Mouse (Mus musculus): ENCODE measurements at regions not wholly inside any gene's neighbourhood (a gene's known extent, or its start where the extent isn't known, plus 50 kb on each side); places are given as distances from the start of the nearest gene placed in this dataset.

DNA sequence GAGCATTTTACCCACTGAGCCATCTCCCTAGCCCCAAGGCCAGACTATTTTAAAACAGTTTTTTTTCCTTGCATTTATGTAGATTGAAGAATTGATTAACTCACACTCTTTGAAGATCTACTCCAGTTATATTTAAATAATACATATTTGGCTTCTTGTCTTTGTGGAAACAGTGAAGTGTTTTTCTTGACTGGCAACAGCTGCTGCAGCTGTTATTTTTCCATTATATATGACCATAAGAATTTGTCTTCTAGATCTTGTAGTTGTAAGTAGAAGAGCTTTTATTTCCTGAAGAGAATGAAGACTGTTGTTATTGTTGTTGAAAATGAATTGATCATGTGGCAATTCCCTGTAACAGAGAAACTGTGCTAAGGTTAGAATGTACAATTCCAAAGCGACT, 109.4 kb upstream of the Prickle1 start:
- no peak for DNase-seq (ENCODE audit: low spot score in 2 of 2)

DNA sequence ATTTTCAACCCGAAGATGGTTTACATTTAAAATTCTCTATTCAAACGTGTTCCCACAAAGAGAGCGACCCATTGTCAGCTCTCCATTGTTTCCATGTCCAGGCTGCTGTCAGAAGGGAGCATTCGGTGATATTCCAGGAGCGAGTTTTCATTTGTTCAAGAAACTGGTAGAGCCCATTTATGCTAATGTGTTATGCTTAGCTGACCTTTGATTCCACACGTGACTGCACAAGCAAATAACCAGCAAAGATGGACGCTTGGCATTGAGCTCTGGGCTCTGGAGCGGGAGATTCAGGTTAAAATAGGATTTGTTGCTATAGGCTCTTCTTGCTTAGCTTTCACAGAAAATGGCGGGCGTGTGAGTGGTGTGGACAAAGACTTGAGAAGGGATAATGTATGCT, 105.3 kb upstream of the Prickle1 start:
- no peak for DNase-seq (ENCODE audit: low spot score in 2 of 2)

DNA sequence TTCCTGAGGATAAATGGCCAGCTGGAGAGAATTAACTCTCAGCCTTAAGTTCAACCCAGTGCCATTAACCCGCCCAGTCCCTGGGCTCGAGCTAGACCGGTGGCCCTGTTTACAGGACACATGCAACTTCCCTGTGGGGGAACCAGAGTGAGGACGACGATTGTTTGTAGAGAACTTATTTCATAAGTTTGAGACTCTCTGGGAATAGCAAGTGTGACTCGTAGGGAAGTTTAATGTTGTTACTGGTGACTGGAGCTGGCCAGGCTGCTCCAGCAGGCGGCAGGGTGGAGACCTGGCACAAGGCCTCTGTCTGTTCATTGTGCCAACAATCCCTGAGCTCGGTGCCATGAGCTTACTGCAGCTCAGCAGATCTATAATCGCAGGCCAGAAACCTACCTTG, 104.3 kb upstream of the Prickle1 start:
- DNase-seq (ENCODE audit: low spot score in 2 of 2), result no peak

DNA sequence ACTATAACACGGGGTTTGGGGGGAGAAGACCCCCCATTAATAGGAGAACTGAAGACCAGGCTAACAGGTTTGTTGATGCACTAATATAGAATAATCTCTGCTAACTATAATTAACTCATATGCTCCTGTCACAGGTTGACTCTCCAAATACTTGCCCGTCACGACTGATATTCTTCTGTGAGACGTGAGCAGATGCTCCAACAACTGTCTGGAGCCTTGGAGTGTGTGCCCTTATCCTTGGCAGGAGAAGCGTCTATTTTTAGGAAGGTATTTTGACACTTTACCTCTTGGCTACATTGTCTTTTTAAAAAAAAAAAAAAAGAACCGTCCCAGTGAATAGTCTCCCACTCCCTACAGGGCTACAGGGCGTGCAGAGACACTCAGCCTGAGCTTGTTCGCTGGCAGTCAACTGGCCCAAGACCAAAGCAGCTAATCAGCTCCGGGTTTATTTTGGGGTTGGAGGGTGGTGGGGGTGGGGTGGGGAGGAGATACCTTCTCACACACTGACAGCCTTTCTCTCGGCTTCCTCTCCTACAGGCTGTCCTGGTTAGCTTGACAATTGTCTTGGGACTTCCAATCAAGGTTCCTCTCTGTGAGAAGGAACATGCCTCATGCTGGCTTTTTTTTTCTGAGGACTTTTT, 102.6 kb upstream of the Prickle1 start:
- no peak for DNase-seq (ENCODE audit: low spot score in 2 of 2)

DNA sequence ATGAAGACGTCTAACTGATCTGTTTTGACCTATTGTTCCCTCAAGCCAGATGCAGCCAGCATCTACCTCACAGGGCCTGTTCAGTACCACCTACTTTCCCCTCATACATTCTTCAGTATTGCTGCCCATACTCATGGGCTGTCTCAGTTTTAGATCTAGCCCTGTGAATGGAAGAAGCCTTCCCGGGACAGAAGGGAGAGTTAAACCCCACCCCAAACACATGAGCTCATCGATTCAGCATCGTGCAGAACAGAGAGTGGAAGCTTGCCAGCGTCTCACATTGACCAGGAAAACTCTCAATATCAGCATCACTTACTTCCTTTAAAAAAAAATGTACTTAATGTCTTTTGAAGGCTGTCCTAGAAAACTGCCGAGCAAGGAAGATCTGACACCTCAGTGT, 95.0 kb upstream of the Prickle1 start:
- DNase-seq (ENCODE audit: low spot score in 2 of 2), result no peak

DNA sequence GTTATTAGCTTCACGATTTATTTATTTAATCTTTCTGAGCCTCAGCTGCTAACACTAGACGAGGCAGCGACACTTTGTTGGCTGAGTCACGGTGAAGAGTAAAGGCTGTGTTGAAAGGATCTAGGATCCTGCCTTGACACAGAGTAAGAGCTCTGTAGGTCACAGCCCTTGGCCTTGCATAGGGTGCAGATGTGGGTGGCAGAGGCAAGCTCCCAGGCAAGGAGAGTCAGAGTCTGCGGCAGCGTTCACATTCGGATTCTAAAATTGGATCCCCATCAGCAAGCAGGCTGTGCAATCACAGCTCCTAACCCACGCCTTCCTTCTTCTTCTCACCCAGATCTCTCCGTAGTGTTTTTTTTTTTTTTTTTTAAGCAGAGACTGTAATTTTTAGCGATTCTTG, 94.3 kb upstream of the Prickle1 start:
- DNase-seq (ENCODE audit: low spot score in 2 of 2), result no peak

DNA sequence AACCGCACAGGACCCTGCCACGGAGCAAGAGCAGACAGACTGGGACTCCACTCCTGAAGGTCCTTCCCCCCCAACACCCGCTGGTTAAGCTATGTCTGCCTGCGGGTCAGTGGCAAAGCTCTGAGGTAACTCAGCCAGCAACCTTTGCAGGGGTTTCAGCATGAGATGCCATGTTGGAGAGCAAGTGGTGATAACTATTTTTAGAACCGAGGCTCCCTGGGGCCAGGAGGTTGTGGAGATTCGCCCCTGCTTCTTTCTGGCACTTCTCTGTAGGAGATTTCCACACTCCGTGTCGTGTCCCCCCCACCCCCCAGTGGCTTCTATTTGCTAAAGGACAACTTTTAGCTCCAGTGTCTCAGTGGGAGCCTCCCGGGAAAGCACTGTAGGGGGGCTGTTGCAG, 90.7 kb upstream of the Prickle1 start:
- DNase-seq (ENCODE audit: low spot score in 2 of 2), result no peak

DNA sequence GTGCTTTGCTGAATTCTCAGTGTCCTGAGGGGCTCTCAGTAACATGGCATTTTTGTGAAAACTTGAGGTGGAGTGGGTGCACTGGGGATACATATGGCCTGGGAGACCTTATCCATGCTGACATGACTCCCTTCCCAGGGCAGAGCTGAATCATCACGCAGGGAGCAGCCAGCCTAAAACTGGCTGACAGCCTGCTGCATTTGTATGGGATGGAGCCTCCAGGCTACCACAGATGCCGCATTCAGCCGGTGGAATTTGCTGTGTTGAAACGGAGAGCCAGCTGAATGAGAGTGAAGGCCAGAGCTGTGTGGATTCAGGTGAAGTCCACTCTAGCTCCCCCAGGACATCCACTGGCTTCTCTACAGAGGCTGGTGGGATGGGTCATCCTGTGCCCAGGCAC, 85.9 kb upstream of the Prickle1 start:
- DNase-seq (ENCODE audit: low spot score in 2 of 2), result no peak

DNA sequence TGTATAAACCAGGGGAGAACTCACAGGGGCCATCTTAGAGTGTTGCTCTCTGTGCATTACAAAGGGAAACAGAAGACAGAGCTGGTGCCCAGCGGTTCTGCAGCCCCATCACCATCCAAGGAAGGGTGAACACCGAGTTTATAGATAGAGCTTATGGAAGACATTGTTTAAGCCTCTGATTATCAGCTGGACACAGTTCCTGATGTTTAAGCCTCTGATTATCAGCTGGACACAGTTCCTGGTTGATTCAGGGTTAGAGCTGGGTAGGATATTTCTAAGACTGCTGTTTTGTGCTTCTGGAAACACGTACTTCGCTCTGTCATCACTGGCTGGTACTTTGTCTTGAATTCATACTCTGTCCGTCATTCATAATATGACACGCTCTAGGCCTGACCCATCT, 79.9 kb upstream of the Prickle1 start:
- DNase-seq (ENCODE audit: low spot score in 2 of 2), result no peak

DNA sequence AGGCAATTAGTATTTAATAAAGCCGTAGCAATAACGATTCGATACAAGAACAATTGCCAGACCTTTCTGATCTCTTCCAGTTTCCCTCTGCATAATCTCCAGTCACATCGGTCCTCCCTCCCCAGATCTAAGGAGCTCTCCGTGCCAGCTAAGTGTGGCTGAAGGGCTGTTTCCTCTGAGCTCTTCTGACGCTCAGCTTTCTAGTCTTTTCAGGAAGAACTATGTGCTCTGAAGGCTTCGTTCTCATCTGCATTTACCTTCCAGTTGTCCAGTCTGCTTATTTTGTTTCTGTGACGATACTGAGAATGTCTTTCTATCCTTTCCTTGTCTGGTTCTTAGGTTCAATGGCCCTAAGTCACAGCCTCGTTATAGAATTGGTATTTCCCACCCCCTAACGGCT, 78.3 kb upstream of the Prickle1 start:
- no peak for DNase-seq (ENCODE audit: low spot score in 2 of 2)

DNA sequence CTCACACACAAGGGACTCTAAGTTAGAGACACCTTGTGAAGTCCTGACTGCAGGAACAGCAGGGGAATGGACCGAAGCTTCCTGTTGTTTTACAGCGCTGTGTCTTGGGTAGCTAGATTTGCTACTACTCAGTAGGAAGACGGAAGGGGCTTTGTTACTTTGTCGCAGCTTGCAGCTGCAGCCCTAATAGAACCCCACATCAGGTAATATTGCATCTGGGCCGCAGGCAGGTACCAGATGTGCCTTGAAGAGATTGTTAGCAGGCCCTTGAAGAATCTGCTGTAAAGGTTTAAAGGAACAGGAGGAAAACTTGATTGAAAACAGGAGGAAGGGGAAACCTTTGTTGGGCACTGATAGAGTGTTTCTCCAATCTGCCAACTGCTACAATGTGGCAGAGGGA, 68.2 kb upstream of the Prickle1 start:
- DNase-seq (ENCODE audit: low spot score in 2 of 2), result no peak

DNA sequence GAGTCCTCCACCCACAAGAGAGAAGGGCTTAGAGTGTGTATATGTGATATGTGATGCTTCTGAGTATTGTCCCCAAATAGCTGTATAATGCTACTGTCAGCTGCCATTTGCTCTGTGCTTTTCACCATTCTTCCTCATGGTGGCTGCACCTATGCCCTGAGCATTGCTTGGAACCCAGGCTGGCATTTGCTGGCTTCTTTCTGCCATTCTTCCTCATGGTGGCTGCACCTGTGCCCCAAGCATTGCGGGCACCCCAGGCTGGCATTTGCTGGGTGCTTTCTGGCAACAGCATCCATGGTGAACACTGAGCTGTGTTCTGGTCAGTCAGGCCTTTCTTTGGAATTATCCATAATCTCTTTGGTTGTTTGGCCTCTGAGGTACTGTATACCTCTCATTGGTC, 66.9 kb upstream of the Prickle1 start:
- DNase-seq (ENCODE audit: low spot score in 2 of 2), result no peak

DNA sequence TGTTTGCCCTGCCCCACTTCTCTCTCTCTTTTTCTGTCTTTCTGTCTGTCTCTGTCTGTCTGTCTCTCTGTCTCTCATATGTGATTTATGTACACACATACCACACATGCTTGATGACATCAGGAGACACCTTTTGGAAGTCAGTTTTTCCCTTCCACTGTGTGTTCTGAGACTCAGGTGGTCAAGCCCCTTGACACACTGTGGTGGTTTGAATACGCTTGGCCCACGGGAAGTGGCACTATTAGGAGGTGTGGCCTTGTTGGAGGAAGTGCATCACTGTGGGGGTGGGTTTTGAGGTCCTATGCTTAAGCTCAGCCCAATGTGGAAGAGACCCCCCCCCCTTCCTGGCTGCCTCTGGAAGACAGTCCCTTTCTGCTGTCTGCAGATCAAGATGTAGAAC, 66.1 kb upstream of the Prickle1 start:
- DNase-seq (ENCODE audit: low spot score in 2 of 2), result no peak

DNA sequence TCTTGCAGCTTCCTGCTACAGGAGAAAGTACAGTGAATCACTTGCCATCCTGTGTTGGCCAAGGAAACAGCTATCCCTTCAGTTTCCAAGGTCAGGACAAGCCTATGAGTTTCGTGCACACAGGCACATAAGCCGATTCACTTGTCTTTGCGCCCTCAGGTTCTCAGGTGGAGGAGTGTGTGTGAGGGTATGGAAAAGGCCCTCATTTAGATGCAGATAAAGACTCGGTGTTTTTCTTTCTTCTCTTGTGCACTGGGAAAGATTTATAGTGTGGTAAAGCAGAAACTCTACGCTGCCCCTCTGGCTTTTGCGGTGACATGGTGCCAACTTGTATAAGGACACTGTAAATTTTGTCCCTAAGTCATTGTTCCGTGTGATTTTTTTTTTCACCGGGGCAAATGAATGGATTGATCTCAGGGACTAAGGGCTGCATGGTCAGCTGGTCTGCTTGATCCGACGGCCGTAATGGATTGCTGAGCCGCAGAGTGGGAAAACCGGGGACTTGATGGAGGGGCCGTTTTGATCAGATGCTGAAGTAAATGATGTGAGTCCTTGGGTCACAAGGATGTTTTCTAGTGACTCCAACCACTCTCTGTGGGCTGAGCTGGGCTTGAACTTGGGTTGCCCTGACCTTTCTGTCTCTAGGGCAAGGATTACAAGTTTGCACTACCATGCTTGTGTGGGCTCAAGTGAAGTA, 65.4 kb upstream of the Prickle1 start:
- DNase-seq (ENCODE audit: low spot score in 2 of 2), result no peak

DNA sequence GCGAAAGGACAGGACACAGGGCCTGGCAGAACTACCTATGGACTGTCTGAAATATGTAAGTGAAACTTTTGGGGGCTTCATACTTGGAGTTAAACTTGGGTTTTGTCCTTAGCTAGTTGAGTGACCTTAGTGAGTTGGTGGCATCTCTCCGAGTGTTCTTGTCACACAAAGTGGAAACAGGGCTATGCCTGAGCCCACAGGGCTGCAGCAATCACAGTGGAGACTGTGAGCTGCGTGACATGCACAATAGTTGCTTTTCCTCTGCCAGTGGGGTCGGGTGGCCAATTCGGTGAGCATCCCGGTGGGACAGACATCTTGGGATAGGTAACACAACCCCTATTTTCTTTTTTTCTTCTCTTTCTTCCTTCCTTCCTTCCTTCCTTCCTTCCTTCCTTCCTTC, 61.5 kb upstream of the Prickle1 start:
- DNase-seq (ENCODE audit: low spot score in 2 of 2), result no peak

DNA sequence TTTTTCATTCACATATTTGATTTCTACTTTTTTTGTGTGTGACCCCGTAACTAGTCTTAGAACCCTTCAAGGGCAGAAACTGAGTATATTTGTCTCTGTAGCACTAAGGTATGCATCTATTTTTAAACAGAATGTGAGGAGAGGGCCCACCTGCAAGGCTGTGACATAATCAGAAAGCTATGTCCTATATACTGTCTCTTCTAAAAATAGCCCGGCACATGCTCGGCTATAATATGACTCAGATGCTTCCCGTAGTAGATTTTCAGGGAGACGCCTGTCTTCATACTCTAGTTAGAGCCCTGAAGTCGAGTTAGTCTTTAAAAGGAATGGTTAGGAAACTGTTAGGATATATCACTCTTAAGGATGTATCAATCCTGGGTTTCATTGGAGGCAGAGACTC, 61.0 kb upstream of the Prickle1 start:
- DNase-seq (ENCODE audit: low spot score in 2 of 2), result no peak

DNA sequence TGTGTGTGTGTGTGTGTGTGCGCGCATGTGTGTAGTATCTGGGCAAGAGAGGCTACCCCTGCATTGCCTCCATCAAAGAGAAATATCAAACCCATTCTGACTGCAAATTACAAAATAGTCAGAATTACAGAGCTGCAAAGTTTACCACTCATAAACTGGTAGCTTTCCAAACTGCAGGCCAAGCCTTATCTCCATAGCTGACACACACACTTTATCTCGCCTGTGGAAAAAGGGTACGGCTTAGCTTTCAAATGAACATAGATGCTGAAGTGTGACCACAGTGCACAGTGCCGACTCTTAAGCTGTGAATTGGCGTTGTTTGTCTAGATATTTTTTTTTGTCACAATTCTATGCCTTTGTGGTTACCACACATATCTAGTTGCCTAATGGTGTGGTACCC, 60.1 kb upstream of the Prickle1 start:
- no peak for DNase-seq (ENCODE audit: low spot score in 2 of 2)

DNA sequence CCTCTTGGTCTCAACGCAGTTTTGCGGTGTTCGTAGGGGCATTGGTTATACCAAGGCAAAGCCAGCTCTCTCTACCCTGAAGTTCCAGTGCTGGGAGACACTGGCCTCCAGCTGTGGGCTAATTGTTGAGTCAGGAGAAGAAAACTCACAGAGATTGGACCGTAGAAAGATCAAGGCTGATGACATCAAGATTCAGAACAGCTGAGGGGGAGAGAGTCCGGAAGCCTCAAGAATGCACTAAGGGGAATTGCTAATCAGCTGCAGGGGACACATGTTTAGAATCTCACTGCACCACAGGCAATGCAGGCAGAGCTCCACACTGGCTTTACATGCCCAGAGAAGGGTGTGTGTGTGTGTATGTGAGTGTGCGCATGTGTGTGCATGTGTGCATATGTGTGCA, 59.6 kb upstream of the Prickle1 start:
- no peak for DNase-seq (ENCODE audit: low spot score in 2 of 2)

DNA sequence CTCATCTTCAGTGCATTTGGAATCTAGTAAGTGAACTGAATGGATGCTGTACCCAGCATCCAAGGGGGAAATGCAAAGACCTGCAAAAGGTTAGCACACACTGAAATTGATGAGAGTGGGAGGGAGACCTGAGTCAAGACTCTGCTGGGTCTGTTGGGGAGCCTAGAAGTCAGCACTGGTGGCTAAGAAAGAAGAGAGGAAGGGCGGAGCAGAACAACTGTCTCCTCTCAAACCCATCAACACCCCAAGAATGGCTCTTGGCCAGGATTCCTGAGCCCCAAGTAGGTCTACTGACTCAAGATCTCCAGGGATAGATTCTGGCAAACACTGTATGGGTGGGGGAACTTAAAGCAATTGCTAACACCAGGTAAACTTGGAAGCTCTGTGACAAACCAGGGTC, 57.7 kb upstream of the Prickle1 start:
- DNase-seq (ENCODE audit: low spot score in 2 of 2), result no peak

DNA sequence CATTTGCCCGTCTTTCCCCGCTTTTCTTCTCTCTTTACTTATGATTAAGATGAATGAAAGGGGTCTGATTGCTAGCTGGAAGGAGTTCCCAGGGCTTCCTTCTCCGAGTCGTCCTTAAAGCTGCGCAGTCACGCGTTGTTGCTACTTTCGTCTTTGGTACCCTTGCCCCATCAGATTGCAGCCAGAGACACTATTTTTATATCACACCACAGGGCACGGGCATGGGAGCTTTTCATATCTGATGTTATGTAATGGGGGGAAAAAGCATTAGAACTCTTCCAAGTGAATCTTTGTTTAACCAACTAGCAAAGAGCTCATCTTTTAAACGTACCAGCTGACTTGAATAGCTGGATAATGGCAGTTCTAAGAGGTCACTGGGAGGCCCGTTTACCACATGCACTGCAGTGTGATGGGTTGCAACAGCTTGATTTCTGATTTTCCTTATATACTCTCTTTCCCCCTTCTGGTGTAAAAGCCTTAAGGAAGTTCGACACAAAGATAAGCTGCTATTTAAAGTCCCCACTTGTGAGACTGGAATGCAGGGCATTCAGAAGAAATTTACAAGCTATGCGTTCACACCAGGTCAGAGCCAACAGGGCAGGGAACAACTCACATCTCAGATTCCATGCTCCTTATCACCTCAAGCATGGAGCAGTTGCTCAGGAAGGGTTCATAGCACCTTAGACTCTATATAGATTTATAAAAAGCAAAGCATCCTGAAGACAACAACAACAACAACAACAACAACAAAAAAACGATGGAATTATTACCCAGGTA, 55.5 kb upstream of the Prickle1 start:
- DNase-seq (ENCODE audit: low spot score in 2 of 2), result no peak

DNA sequence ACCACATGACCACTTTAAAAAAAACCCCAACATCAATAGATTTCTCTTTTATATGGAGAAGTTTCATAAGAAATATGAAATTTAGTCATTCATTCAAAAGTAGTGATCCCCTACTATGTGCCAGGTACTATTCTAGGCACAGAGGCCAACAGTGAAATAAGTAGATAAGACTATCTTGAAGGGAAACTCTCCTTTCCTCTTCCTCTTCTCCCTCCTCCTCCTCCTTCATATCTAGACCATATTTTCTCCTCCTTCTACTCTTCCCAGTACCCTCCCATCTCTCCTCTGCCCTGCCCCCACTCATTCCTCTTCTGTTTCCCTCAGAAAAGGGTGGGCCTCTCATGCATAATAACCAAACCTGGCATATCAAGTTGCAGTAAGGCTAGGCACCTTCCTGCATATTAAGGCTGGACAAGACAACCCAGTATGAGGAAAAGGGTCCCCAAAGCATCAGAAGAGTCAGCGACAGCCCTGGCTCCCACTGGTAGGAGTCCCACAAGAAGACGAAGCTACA, 54.4 kb upstream of the Prickle1 start:
- DNase-seq (ENCODE audit: low spot score in 2 of 2), result no peak

DNA sequence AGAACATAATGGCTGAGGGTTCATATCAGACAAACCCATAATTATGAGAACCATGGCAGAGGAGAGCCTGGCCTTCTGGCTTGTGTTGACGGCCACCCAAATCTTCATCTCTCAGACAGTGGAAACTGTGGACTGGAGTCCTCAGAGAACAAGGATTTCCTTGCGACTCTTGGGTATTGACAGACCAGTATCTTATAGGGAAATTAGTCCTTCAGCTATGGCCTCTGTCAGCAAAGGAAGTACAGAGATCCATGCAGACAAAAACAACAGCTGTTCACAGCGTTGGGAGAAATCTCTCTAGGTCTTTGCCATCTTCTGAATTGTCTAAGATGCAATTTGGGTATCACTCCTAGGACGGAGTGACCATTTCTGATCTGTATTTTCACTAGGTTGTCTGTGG, 53.0 kb upstream of the Prickle1 start:
- DNase-seq (ENCODE audit: low spot score in 2 of 2), result no peak

DNA sequence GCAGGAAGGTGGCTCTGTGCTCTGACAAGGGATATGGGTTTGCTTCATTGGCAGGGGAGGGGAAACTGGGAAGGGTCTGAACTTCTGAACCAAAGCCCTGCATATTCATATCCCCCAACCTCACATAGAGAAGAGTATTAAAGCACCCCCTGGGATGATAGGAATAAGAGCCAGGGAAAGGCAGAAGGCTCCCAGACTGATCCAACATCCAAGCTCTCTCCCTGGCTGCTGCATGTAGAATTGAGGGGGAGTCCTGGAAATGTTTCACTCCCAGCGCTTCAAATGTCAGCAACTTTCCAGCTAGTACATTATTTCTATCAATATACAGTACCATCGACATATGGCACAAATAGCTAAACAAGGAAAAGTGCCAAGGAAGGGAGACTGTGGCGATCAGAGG, 51.1 kb upstream of the Prickle1 start:
- no peak for DNase-seq (ENCODE audit: low spot score in 2 of 2)

Data from spleen, postnatal 14 days (tissue).